In the genomic region with DNA sequence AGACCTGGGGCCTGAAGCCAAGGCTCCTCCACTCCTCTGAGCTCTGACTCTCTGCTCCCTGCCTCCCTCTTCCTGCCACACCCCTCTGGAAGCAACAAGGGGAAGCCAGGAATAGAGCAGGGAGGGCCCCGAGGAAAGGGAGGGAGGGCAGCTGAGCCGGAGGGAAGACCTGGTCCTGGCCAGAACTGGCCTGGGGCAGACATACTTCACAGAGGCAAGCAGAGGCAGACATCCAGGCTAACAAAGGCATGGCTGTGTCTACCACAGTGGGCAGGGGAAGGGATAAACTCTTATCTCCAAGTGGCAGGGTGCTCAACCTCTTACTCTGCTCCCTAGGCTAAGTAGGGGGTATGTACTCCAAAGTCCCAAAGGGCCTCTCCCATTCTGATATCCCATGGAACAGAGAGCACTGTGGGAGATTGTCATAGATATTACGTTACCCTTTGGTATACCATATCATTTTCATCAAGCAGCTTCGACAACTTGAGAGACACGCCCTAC, we compare ENCODE assay signal across 8 mouse cellular contexts. TPM values are rescaled to one million over a fixed set of nuclear protein-coding genes. Genes with fewer than 3 reads are reported as not detected.
DNase-seq lines count a peak whose midpoint lies in the region; ATAC-seq and TF ChIP-seq lines count a peak whose summit lies in the region.

No protein-coding gene starts in this region.

- H3K27me3 ChIP-seq in G1E (ENCODE audit: insufficient read depth, low read length) = no peaks in the 10 kb centered on the region
- H3K27me3 ChIP-seq in heart, embryonic 14.5 days (ENCODE audit: control insufficient read depth, insufficient read depth, low read length) = no peaks in the 10 kb centered on the region
- no peaks in the 10 kb centered on the region for H3K27me3 ChIP-seq in limb, embryonic 12.5 days
- H3K27me3 ChIP-seq in stomach, embryonic 15.5 days (replicated peaks) = no peaks in the 10 kb centered on the region

- H3K9ac ChIP-seq in heart, embryonic 14.5 days (ENCODE audit: low read length) = no peak overlapping the region
- no peak overlapping the region for H3K9ac ChIP-seq in limb, embryonic 12.5 days (replicated peaks)
- H3K9ac ChIP-seq in stomach, embryonic 15.5 days = no peak overlapping the region

- no peak for TF ChIP-seq CTCF in G1E (IDR thresholded peaks at IDR 0.05; ENCODE audit: low read depth, low read length)

- ATAC-seq in G1E (ENCODE audit: extremely low read depth, insufficient number of reproducible peaks, low FRiP score, poor library complexity, severe bottlenecking) = peak; percentile 75
- ATAC-seq in heart, embryonic 14.5 days (ENCODE audit: insufficient number of reproducible peaks, insufficient read depth, low FRiP score, low read depth) = peak; percentile 45
- ATAC-seq in limb, embryonic 12.5 days (ENCODE audit: insufficient number of reproducible peaks, insufficient read depth, low FRiP score, low TSS enrichment, low read depth) = no peak
- peak; percentile 63 for ATAC-seq in stomach, embryonic 15.5 days (ENCODE audit: insufficient read depth, low FRiP score, low read depth)

- peak overlapping the region; percentile 46; the same call in 1 of the 2 replicates for H3K4me3 ChIP-seq in G1E (ENCODE audit: low read depth, low read length)
- no peak overlapping the region for H3K4me3 ChIP-seq in heart, embryonic 14.5 days (ENCODE audit: control insufficient read depth in 1 of 2, insufficient read depth in 1 of 2, low read depth in 1 of 2, low read length in 2 of 2)
- H3K4me3 ChIP-seq in limb, embryonic 12.5 days (replicated peaks) = no peak overlapping the region
- H3K4me3 ChIP-seq in stomach, embryonic 15.5 days (replicated peaks) = no peak overlapping the region

- H3K27ac ChIP-seq in heart, embryonic 14.5 days (replicated peaks in 1 of 2; ENCODE audit: control insufficient read depth in 1 of 2, insufficient read depth in 1 of 2, low read depth in 2 of 2, low read length in 2 of 2) = peak overlapping the region; percentile 19 to 35; a peak in 3 of 4 replicates
- 0 out of 2 replicates have a peak overlapping the region, but pooled peaks have one; percentile 41 for H3K27ac ChIP-seq in limb, embryonic 12.5 days
- peak overlapping the region; percentile 55; the same call in 1 of the 2 replicates for H3K27ac ChIP-seq in stomach, embryonic 15.5 days

- H3K4me1 ChIP-seq in G1E (ENCODE audit: insufficient read depth, low read depth, low read length) = peaks cover 78% of the 10 kb centered on the region
- H3K4me1 ChIP-seq in heart, embryonic 14.5 days (ENCODE audit: control insufficient read depth in 2 of 2, insufficient read depth in 2 of 2, low read length in 2 of 2) = peaks cover 16 to 24% of the 10 kb centered on the region in 2 experiments
- peaks cover 6% of the 10 kb centered on the region for H3K4me1 ChIP-seq in limb, embryonic 12.5 days (replicated peaks)
- peaks cover 24% of the 10 kb centered on the region for H3K4me1 ChIP-seq in stomach, embryonic 15.5 days

- DNase-seq in G1E (ENCODE audit: low spot score) = peak; percentile 54
- peak; percentile 44 for DNase-seq in c-Kit-negative CD71-positive TER-119-positive erythroid progenitor cells, embryonic 14.5 days (ENCODE audit: low read depth, low spot score)
- no peak for DNase-seq in natural killer cell, adult 2 months (ENCODE audit: low spot score in 2 of 2)
- no peak for DNase-seq in embryo, embryonic 10.5 days (ENCODE audit: low spot score)
- DNase-seq in layer of hippocampus, adult 9-11 months = no peak

- H3K9me3 ChIP-seq in G1E (replicated peaks) = no peaks in the 10 kb centered on the region
- no peaks in the 10 kb centered on the region for H3K9me3 ChIP-seq in heart, embryonic 14.5 days (ENCODE audit: control insufficient read depth, low read length)
- H3K9me3 ChIP-seq in limb, embryonic 12.5 days = no peaks in the 10 kb centered on the region
- no peaks in the 10 kb centered on the region for H3K9me3 ChIP-seq in stomach, embryonic 15.5 days

- H3K4me2 ChIP-seq in heart, embryonic 14.5 days (ENCODE audit: low read length) = no peak overlapping the region
- no peak overlapping the region for H3K4me2 ChIP-seq in limb, embryonic 12.5 days
- no peak overlapping the region for H3K4me2 ChIP-seq in stomach, embryonic 15.5 days

- WGBS in heart, embryonic 14.5 days = 42% methylated on average over 5 of the region's 5 CpGs
- 74% methylated on average over 5 of the region's 5 CpGs for WGBS in limb, embryonic 12.5 days
- WGBS in stomach, embryonic 15.5 days = 54% methylated on average over 5 of the region's 5 CpGs

- H3K36me3 ChIP-seq in G1E (replicated peaks) = peaks cover 92% of the 10 kb centered on the region
- peaks cover 33% of the 10 kb centered on the region for H3K36me3 ChIP-seq in heart, embryonic 14.5 days (ENCODE audit: control insufficient read depth, insufficient read depth, low read length)
- peaks cover 50% of the 10 kb centered on the region for H3K36me3 ChIP-seq in limb, embryonic 12.5 days
- peaks cover 17% of the 10 kb centered on the region for H3K36me3 ChIP-seq in stomach, embryonic 15.5 days

RNA-seq across cellular contexts. Expression of a gene that starts 7.4 kb away (rescaled TPM):
- total RNA-seq in G1E (2014; fragmentation: Nextera tagmentation) (98.1 and 132 TPM in 2 replicates), G1E (2017) (46.5 and 58.5 TPM in 2 replicates)
- polyA plus RNA-seq in G1E (2012) = 109 and 167 TPM in 2 replicates
- polyA plus RNA-seq in heart, embryonic 14.5 days (2014; fragmentation: Nextera tagmentation; extraction: Ambion mirVana) = 161 and 163 TPM in 2 replicates
- polyA plus RNA-seq in limb, embryonic 12.5 days (2016; fragmentation: Nextera tagmentation; extraction: Ambion mirVana) = 85.8 and 113 TPM in 2 replicates
- 182 and 210 TPM in 2 replicates for polyA plus RNA-seq in stomach, embryonic 15.5 days (2015; fragmentation: Nextera tagmentation; extraction: Ambion mirVana)

RNA-seq across cellular contexts. Expression of a gene that starts 15.8 kb away (rescaled TPM):
- total RNA-seq in G1E (2014; fragmentation: Nextera tagmentation) (99.3 and 108 TPM in 2 replicates), G1E (2017) (109 and 120 TPM in 2 replicates)
- polyA plus RNA-seq in G1E (2012) = 237 and 272 TPM in 2 replicates
- 76.9 and 79.2 TPM in 2 replicates for polyA plus RNA-seq in heart, embryonic 14.5 days (2014; fragmentation: Nextera tagmentation; extraction: Ambion mirVana)
- 173 and 176 TPM in 2 replicates for polyA plus RNA-seq in limb, embryonic 12.5 days (2016; fragmentation: Nextera tagmentation; extraction: Ambion mirVana)
- polyA plus RNA-seq in stomach, embryonic 15.5 days (2015; fragmentation: Nextera tagmentation; extraction: Ambion mirVana) = 112 and 121 TPM in 2 replicates

RNA-seq across cellular contexts. Expression of a gene that starts 42.4 kb away (rescaled TPM):
- total RNA-seq in G1E (2014; fragmentation: Nextera tagmentation) (34.0 and 53.7 TPM in 2 replicates), G1E (2017) (73.2 and 89.2 TPM in 2 replicates)
- 56.2 and 126 TPM in 2 replicates for polyA plus RNA-seq in G1E (2012)
- 33.7 and 33.9 TPM in 2 replicates for polyA plus RNA-seq in heart, embryonic 14.5 days (2014; fragmentation: Nextera tagmentation; extraction: Ambion mirVana)
- 50.4 and 57.7 TPM in 2 replicates for polyA plus RNA-seq in limb, embryonic 12.5 days (2016; fragmentation: Nextera tagmentation; extraction: Ambion mirVana)
- 56.0 and 59.8 TPM in 2 replicates for polyA plus RNA-seq in stomach, embryonic 15.5 days (2015; fragmentation: Nextera tagmentation; extraction: Ambion mirVana)

Comparison
In these comparisons a context has a peak if more than half of its experiments do, and no peak if none do; other contexts are left out.
1. DNase-seq: peak in G1E (single experiment) and c-Kit-negative CD71-positive TER-119-positive erythroid progenitor cells, embryonic 14.5 days (single experiment); none in natural killer cell, adult 2 months (0 of 2), embryo, embryonic 10.5 days (single experiment) and layer of hippocampus, adult 9-11 months (single experiment).
2. Peak in every context shown above with its lines, with median percentiles within 50 percentile points of each other: H3K27ac ChIP-seq.